Mouse (Mus musculus): ENCODE data around the gene Dusp7.
A peak's percentile ranks its signal among the peaks of the same experiment; 100 is the strongest.

Gene Dusp7

DNA sequence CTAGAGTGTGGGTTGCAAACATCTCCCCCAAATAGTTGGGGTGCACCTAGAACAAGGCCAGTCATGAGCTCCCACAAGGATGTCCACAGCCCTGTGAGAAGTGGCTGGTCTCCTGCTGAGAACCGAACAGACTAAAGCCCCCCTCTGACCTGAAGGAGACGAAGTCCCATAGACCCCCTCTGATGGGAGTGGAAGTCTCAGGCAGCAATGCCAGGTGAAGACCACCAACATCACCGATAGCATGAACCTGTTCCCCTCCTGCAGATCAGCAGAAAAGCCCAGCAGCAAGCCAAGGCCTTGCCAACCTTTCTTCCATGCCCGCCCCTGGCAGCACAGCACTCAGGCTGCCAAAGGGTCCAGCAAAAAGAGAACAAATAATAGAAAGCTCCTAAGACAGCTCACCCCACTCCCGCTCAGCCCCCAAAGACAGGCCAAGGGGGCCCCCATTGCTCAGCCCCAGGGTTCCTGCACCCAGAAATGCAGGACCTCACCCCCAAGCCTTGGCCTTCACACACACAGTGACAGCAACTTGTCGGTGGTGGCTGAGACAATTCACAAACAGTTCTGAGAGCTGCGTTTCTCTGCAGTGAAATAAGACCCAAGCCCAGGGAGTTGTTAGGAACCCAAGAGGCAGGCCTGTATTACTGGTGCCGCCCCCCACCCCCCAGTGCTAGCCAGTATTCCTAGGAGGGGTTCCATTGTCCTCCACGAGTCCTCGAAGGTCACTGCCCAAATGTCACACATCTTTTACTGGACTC lies 13.0 kb upstream of the Dusp7 start:
- no peak for DNase-seq

DNA sequence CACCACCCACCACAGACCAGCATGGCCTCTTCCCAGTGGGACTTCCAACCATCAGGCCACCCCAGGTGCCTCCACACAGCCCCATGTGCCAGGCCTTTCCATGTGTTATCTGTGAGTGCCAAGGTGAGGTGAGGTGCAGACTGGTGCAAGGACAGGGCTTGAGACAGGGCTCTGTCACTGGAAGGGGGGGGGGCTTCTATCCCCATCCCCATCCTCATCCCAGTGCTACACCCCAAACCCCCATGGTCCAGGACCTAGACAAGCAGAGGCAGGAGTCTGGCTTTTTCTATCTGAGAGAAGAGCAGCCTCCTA lies 12.5 kb upstream of the Dusp7 start:
- no peak for DNase-seq

DNA sequence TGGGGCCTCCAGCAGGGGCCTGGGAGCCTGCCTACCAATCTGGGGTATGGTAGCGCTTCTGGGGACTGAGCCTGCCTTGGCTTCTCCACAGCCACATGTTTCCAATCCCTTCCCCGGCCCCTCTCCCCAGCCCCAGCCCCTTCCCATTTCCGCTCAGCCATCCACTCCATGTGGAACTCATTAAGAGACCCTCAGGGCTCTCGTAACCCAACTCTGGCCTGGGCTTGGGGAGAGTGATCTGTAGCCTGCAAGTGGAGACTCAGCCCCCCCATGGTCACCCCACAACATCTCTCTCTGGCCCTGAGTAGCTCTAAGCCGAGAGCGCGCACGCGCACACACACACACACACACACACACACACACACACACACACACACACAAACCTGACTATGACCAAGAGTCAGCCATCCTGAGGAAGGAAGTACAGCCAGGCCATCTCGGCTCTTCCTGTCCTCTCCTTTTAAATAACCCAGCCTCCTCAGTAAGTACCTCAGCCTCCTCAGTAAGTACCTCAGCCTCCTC lies 12.0 kb upstream of the Dusp7 start:
- no peak for DNase-seq

DNA sequence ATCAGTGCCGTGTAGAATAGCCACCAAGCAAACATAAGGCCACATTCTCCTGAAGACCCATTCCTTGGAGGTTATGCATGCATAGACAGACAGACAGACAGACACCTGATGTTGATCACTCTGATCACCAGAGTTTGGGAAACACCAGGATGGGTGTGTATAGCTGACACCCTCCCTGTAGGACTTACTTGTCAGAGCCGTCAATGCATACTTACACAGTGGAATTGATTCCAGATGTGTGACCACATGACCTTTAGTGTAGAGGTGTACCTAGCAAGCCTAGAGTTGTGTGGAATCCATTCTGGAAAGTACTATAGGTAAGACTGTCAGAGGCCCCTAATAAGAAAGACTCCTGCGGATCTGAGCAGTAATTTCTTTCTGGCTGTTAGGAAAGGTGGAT lies 11.3 kb upstream of the Dusp7 start:
- DNase-seq, result no peak

DNA sequence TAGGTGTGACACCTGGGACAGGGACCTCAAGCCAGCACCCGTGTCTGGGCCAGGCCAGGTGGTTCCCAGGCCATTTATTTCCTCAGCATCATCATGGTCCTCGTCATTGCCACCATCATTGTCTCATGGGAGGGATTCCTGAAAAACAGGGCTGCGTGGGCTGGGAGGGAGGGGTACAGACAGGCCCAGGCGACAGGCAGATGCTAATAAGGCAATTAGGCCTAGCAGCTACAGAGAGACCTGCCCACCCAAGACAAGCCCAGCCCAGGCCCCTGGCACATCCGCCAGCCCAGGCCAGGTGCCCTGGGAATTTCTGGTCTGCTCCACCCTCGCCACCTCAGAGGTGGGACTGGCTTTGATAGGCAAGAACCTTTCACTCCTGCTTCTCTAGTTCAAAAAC lies 9.1 kb upstream of the Dusp7 start:
- DNase-seq, result no peak

DNA sequence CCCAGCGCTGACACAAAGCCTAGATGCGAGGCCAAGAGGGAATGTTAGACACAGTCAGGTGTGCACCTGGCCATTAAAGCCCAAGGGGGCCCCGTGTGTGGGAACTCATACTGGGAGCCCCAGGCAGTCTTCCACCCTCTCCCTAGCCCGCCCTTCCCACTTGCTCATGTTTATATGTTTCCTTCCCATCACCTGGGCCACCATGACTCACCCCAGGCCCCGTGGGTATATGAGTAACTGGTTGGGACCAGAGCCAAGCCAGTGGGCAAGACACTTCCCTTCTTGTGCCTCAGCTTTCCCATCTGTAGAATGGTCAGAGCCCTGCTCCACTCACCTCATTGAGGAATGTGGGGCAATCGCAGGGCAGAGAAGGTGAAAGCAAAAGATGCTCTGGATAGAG lies 7.3 kb upstream of the Dusp7 start:
- DNase-seq, result no peak

DNA sequence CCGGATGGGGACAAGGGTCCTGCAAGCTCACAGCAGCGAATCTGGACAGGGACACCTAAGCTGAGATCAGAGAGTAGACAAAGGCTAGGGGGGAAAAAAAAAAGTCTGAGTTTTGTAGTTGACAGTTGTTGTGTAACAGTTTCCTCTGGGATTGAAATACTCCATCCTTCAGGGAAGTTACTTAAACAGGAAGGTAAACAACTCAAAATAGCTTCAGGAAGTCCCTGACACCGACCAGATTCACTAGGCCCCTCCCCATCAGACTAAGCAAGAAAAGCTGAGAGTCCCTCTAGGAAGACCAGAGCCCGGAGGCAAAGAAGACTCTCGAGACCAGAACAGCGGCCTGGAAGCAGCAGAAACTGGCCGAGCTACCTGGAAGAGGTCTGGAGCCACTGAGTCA lies 3.1 kb upstream of the Dusp7 start:
- no peak for DNase-seq

DNA sequence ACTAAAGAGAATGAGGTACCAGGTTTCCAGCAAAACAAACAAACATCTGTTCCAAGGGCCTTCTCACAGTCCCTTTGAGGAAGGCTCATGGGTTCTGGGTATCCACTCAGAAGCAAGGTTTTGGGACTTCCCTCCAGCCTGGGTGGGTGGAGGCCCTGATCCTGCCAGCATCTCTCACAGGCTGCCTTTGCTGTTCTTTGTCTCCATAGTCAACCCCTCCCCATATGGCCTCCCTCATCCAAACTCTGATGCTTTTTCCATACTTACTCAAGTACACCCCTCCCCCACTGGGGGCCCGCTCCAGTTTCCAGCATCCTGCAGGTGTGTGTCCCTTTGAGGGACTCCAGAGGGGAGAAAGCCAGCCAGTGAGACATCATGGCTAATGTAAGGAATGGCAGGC lies 2.2 kb upstream of the Dusp7 start:
- DNase-seq, result no peak

DNA sequence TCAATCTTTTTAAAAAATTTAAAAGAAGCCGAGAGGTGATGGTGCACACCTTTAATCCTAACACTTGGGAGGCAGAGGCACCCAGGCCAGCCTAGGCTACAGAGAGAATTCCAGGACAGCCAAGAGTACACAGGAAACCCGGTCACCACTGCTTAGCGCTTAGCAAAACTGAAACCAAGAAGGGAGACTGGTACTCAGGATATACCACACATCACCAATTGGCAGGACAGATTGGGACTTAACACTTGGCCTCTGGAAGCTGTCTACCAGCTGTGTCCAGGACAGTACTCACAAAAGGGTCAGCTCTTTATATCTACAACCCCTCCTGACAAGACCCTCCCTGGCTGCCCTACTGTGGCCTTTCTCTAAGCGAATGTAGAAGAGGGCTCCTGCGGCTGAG lies 1.4 kb upstream of the Dusp7 start:
- DNase-seq, result no peak

DNA sequence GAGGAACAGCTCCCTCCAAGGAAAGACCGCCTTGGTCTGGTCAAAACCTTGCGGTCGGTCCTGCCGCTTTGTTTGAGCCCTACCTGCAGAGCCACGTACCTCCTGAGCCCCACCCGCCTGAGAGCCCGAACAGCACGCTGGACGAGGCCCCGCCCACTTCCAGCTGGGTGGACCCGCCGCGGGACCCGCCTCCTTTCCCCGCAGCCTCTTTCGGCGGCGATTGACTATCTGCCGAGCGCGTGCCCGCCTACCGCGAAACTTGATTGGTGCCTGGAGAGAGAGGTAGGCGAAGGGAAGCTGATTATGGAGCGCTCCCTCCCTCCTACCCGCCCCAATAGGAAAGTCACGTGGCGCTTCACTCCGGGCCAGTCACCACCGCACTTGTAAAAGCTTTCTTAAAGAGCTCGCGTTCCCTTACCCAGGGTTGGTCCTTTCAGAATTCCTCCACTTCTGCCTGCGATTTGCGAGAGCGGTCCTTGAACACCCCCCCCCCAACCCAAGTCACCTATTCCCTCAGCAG lies 780 bp upstream of the Dusp7 start:
- peak; percentile 99 for DNase-seq

DNA sequence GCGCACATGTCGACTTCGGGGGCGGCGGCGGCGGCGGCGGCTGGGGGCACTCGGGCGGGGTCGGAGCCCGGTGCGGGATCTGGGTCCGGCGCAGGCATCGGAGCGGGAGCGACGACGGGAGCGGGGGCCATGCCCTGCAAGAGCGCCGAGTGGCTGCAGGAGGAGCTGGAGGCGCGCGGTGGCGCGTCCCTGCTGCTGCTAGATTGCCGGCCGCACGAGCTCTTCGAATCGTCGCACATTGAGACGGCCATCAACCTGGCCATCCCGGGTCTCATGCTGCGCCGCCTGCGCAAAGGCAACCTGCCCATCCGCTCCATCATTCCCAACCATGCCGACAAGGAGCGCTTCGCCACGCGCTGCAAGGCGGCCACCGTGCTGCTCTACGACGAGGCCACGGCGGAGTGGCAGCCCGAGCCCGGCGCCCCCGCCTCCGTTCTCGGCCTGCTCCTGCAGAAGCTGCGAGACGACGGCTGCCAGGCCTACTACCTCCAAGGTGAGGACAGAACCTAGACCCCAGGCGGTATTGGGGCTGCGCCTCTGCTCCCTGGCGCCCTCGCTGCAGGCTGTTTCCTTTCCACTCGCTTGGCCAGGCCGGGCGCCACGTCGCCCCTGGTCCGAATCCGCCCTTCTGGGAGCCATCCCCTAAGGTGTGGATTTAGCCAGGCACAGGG lies 534 bp downstream of the Dusp7 start:
- peak; percentile 74 for DNase-seq

DNA sequence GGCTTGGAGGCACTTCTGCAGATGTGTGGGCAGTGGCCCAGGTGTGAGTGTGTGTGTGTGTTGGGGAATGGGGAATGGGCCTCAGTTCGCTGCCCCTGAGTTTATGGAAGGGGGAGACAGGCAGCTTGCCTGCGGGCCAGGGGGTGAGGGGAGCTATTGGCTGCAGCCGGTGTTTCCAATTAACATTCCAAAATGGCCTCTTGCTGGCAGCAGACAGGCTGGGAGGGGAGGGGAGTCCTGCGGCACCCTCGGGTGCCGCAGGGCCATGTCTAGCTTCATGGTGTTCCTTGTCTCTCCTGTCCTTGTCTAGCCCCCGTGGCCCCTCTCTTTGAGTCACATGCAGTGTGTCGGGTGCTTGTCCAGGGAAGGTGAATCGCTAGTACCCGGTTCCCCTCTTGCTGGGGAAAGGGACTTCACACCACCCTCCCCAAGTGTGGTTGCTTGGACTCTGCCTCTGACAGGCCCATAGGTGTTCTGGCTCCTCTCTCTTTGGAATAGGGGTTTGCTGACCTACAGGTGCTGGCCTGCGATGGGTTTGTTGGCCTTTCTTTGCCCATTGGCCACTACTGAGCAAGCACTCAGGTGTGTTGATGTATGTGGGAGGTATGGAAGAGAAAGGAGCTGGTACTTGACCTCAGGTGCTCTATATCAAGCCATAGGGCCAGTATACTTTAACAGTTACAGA lies 1.5 kb downstream of the Dusp7 start:
- no peak for DNase-seq

DNA sequence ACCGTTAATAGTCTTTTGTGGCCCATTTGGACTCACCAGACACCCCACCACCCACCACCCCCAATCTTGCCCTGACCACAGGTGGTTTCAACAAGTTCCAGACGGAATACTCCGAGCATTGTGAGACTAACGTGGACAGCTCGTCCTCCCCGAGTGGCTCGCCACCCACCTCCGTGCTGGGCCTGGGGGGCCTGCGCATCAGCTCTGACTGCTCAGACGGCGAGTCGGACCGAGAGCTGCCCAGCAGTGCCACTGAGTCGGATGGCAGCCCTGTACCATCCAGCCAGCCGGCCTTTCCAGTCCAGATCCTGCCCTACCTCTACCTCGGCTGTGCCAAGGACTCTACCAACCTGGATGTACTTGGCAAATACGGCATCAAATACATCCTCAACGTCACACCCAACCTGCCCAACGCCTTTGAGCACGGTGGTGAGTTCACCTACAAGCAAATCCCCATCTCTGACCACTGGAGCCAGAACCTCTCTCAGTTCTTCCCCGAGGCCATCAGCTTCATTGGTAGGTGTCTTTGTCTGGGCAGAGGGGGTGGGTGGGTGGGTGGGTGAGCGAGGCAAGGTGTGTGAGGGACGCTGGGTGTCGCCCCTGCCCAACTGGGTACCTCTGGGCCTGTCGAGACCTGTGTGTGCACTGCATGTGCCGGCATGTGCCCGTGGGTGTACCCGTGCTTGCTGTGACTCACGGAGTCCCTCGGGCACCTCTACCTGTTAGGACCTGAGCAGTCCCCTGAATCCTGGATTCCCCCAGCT lies 2.4 kb downstream of the Dusp7 start:
- peak; percentile 38 for DNase-seq

DNA sequence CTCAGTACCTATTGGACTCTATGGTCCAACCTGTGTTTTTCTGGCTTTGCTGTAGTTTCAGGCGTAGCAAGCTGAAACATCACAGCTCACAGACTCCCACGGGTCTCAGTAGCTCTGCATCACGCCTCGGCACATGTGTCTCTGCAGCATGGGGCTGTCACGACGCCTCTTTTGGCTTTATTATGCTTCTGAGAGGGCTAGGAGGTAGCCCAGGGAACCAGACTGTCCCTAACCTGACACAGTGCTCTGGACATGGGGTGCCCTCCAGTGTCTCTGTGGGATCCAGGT lies 2.9 kb downstream of the Dusp7 start:
- peak; percentile 35 for DNase-seq

DNA sequence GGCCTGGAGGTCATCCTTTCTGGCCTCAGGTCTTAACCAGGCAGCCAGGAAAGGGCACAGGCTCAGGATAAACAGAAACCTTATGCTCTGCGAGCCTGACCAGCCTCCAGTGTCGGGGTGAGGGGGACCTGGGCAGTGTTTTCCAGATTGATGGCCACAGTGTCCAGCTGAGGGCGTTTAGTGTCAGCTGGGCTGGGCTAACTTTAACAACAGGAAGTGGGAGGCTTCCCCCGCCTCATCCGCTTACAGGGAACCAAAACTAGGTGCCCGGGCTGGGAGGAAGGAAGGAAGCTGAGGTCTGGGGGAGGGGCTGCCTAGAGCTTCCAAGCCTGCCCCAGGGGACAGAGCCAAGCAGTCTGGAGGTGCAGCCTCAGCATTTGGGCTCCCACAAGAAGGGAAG lies 3.3 kb downstream of the Dusp7 start:
- peak; percentile 82 for DNase-seq

DNA sequence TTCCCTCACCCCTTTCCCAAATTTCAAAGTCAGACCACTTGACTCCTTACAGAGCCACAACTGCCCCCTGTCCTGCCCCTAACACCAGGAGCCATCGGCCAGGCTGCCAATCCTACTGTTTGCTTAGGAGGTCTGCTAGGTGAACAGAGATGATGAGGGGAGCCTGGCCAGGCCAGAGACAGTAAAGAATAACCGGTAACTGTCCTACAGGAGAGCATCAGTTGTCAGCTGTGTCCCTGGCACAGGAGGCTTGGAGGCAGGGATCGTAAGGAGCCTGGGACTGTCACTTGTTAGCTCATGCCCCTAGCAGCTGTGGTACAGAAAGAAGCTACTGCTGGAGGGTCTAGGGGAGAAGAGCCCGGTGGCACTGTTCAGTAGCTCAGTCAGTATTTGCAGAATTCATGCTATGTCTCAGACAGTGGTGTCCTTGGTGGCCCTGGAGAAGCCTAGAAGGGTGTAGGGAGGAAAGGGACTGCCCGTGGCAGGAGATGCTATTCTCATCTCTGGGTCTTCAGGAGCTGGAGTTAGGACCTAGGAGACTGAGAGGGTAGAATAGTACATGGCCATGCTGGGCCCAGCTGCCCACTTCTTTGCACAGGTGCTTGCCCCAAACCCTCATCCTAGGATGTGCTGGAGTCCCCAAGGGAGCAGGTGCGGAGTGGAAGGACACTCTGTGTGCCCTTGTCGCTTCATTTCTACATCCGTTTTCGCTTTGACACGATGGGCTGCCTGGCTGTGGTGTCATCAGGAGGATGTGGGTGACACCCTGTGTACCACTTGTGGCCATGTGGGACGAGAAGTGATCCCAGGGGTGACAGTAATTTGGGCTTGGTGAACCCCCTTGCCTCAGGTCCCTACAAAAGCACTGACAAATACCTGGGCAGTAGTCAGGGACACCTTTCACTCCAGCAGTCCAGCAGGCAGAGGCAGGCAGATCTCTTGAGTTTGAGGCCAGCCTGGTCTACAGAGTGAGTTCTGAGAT lies 4.3 kb downstream of the Dusp7 start:
- DNase-seq, result peak; percentile 36

DNA sequence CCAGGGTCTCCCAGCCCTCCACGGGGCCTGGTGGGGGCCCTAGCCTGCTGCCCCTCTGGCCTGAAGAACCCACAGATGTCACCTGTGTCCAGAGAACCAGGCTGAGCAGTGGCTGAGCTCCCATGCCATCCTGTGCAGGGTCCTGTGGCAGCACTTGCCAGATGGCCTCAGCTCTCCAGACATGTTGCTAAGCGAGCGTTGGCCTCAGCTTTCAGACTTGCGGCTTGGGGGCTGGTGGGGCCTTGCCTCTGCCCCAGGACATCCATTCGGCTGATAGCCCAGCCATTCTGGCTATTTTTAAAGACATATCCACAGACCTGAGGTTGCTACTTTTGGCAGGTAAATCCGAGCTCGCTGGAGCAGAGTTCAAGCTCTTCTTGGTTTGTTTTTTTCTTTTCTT lies 5.5 kb downstream of the Dusp7 start:
- DNase-seq, result no peak

DNA sequence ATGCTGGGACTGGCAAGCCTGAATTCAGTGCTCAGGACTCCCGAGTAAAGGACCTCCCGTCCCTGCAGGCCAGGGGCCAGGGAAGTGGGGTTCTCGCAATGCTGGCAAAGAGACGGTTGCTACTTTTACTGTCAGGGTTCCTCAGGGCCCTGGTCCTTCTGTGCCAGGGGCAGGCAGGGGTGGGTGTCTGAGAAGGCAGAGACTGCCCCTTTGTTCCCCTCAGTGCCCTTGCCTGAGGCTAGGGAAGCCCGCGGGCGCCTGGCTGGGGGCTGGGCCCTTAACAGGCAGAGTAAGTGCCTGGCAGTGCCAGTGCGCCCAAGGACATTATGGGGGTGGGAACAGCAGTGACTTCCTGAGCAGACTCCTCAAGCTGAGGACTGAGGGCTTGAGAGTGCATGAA lies 8.8 kb downstream of the Dusp7 start:
- no peak for DNase-seq

DNA sequence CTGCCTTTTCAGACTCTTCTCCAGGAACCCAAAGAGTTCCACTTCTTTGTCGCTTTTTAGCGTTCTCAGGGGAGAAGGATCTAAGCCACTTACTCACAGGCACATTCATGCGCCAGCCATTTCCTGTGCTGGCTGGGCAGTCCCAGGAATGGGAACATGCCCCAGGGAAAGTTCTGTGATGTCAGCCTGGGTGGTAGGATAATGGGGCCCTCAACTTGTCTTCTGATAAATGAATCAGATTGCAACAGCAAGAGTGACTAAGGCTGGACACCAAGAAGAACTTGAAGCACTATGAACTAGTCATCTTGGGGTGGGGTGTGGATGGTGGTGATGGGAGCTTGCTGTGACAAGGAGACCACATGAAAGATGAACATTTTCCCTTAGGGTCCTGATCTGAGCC lies 9.6 kb downstream of the Dusp7 start:
- DNase-seq, result no peak

DNA sequence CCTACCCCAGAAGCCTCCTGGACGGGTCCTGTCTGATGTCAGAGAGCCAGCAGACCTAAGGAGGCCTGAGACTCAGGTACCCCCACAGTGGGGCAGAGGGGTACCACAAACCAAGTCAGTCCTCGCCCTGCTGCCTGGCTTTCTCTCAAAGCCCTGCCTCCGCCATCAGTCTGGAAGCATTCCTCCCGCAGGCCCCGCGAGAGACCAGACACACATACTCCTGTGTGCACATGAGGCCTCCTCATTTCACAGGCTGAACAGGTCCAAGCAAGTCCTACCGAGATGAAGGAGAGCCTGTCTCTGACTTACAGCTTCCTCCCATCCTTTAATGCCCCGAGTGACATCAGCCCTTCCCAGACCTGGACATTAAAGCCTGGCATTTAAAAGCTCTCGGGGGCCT lies 10.3 kb downstream of the Dusp7 start:
- no peak for DNase-seq

DNA sequence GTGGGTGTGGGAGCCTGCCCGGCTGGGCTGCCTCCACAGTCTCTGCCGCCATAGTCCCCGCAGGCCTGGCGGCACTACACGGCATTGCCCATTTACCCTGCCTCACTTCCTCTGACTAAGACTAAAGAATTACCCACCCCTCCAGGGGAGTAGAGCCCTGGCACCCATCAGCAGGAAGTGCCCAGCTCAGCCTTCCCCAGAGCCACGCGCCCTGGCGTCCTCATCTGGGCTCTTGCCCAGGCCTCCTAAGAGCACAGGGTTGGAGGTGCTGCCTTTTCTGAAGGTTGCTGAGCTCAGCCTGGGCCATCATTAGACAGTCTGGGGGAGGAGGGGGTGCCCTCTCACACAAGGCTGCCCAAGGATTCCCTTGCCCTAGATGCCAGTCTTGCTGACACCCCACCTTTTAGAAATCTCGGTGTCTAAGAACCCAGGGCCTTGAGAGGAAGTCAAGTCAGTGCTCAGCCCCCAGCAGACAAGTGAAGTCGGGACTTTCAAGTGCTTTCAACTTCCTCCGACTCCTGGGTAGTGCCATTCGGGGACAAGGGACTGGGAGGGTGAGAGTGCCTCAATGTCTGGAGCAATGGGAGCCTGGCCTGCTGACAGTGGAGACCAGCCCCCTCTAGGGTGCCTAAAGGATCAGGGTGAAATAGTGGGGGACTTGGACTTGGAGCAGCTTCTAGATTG lies 17.9 kb downstream of the Dusp7 start:
- no peak for DNase-seq
